Comparison of ENCODE assay signal across 8 mouse cellular contexts in genomic region chr5:115134234-115135165, GRCm38 (mm10). TPM values are rescaled to one million over a fixed set of nuclear protein-coding genes. Genes with fewer than 3 reads are reported as not detected.
DNase-seq lines count a peak whose midpoint lies in the region; ATAC-seq and TF ChIP-seq lines count a peak whose summit lies in the region.

Unc119b (minus strand) TSS chr5:115134975.

- H3K27ac ChIP-seq in embryonic facial prominence, embryonic 10.5 days (replicated peaks) = peak within 1 kb of the TSS; percentile 91
- H3K27ac ChIP-seq in intestine, postnatal 0 days (ENCODE audit: low read depth, low read length) = no peak within 1 kb of the TSS
- peak within 1 kb of the TSS; percentile 91 for H3K27ac ChIP-seq in midbrain, embryonic 10.5 days (replicated peaks)

- H3K4me3 ChIP-seq in embryonic facial prominence, embryonic 10.5 days = peak within 1 kb of the TSS; percentile 98
- peak within 1 kb of the TSS; percentile 72 for H3K4me3 ChIP-seq in intestine, postnatal 0 days (ENCODE audit: low read depth, low read length)
- peak within 1 kb of the TSS; percentile 99 for H3K4me3 ChIP-seq in midbrain, embryonic 10.5 days

- intact Hi-C loops in left cerebral cortex, postnatal 36 days (cut with DNase I) = no loop called here

- H3K9me3 ChIP-seq in embryonic facial prominence, embryonic 10.5 days = no peaks in the 10 kb centered on the region
- H3K9me3 ChIP-seq in intestine, postnatal 0 days (ENCODE audit: control insufficient read depth) = no peaks in the 10 kb centered on the region
- H3K9me3 ChIP-seq in midbrain, embryonic 10.5 days (replicated peaks) = no peaks in the 10 kb centered on the region

- H3K4me1 ChIP-seq in embryonic facial prominence, embryonic 10.5 days = peaks cover 26% of the 10 kb centered on the region
- no peaks in the 10 kb centered on the region; the same call in 1 of the 2 replicates for H3K4me1 ChIP-seq in intestine, postnatal 0 days (replicated peaks; ENCODE audit: control insufficient read depth, insufficient read depth, low read length)
- H3K4me1 ChIP-seq in midbrain, embryonic 10.5 days = peaks cover 21% of the 10 kb centered on the region

- WGBS in embryonic facial prominence, embryonic 10.5 days = under 1% methylated on average over 81 of the region's 81 CpGs
- WGBS in intestine, postnatal 0 days = under 1% methylated on average over 72 of the region's 81 CpGs
- WGBS in midbrain, embryonic 10.5 days = under 1% methylated on average over 68 of the region's 81 CpGs

- ATAC-seq in intestine, postnatal 0 days = peak; percentile 91

- H3K27me3 ChIP-seq in embryonic facial prominence, embryonic 10.5 days (replicated peaks; ENCODE audit: low read depth, poor library complexity, severe bottlenecking) = peaks cover 5% of the 10 kb centered on the region; the same call in 1 of the 2 replicates
- H3K27me3 ChIP-seq in intestine, postnatal 0 days (replicated peaks; ENCODE audit: control insufficient read depth, insufficient read depth, low read length) = no peaks in the 10 kb centered on the region
- H3K27me3 ChIP-seq in midbrain, embryonic 10.5 days (ENCODE audit: low read depth, poor library complexity, severe bottlenecking) = peaks cover 6% of the 10 kb centered on the region; the same call in 1 of the 2 replicates

- peaks cover 33% of the 10 kb centered on the region for H3K36me3 ChIP-seq in embryonic facial prominence, embryonic 10.5 days (replicated peaks)
- peaks cover 6% of the 10 kb centered on the region for H3K36me3 ChIP-seq in intestine, postnatal 0 days (ENCODE audit: control insufficient read depth, insufficient read depth)
- H3K36me3 ChIP-seq in midbrain, embryonic 10.5 days = peaks cover 26% of the 10 kb centered on the region

- TF ChIP-seq CTCF in intestine, postnatal 0 days (IDR thresholded peaks at IDR 0.05; ENCODE audit: low read depth) = no peak

- H3K4me2 ChIP-seq in intestine, postnatal 0 days (replicated peaks; ENCODE audit: low read depth) = peak within 1 kb of the TSS; percentile 98

- peak within 1 kb of the TSS; percentile 82 for H3K9ac ChIP-seq in intestine, postnatal 0 days (ENCODE audit: low read depth, low read length)

- peak; percentile 95 for DNase-seq in adrenal gland, postnatal 14 days
- peak; percentile 94 for DNase-seq in embryonic facial prominence, embryonic 10.5 days (ENCODE audit: low spot score)
- DNase-seq in gonadal fat pad, adult 2 months (ENCODE audit: low read depth) = no peak
- DNase-seq in left cerebral cortex, postnatal 36 days (ENCODE audit: low spot score in 2 of 2) = peak; percentile 85 to 86
- DNase-seq in midbrain, embryonic 10.5 days (ENCODE audit: low spot score) = peak; percentile 90
- DNase-seq in right cerebral cortex, postnatal 36 days (ENCODE audit: low spot score in 2 of 2) = peak; percentile 78 to 82
- peak; percentile 86 to 89 for DNase-seq in urinary bladder, postnatal 4 days (ENCODE audit: low spot score in 2 of 2)

RNA-seq across cellular contexts. Expression of gene Unc119b, which starts in this region (rescaled TPM):
- total RNA-seq in adrenal gland, postnatal 14 days (2021) = 36.9 and 42.8 TPM in 2 replicates
- polyA plus RNA-seq in embryonic facial prominence, embryonic 10.5 days (2016; fragmentation: Nextera tagmentation; extraction: Ambion mirVana) = 63.5 and 68.7 TPM in 2 replicates
- polyA plus RNA-seq in gonadal fat pad, adult 2 months (2012; rRNA removed) = 78.3 and 91.3 TPM in 2 replicates
- 10.1 and 12.2 TPM in 2 replicates for polyA plus RNA-seq in intestine, postnatal 0 days (2015; fragmentation: Nextera tagmentation; extraction: Ambion mirVana)
- 10 to 100 TPM; 25.1 to 29.1 TPM for total RNA-seq in left cerebral cortex, postnatal 36 days (2021)
- 66.7 and 68.7 TPM in 2 replicates for polyA plus RNA-seq in midbrain, embryonic 10.5 days (2016; fragmentation: Nextera tagmentation; extraction: Ambion mirVana)
